Mouse (Mus musculus): ENCODE measurements around the gene Hsdl2. TPM values are rescaled to one million over a fixed set of nuclear protein-coding genes. Genes with fewer than 3 reads are reported as not detected.

Gene Hsdl2
- total and polyA plus RNA-seq, 3 experiments = 1.9 to 25.0 (median 18.5) TPM

DNA sequence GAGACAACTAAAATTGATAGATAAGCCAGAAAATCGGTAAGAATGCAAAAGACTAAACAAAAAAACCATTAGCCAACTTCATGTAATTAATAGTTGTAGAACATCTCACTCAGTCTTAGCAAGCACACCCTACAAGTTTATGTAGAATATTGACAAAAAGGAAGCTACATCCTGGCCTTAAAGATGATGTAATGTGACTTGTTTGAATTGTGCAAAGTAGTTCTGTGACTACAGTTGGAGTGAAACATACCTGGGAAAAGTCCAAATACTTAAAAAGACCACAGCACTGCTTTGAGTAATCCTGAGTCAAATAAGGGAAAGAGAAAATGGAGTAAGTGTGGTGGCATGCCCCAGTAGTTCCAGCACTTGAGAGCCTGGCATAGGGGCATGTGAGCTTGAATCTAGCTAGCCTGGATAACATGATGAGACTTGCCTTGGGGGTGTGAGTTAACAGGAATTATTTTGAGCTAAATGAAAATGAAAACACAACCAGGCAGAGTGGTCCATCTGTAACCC lies 70.9 kb downstream of the Hsdl2 start:
- peaks cover 50% of the 10 kb centered on the region for H3K4me1 ChIP-seq (ENCODE audit: insufficient read depth, low read depth, low read length)
- DNase-seq (ENCODE audit: low spot score) (no peak), ATAC-seq (ENCODE audit: extremely low read depth, insufficient number of reproducible peaks, low FRiP score, poor library complexity, severe bottlenecking) (no peak)
- no peak overlapping the region for H3K4me3 ChIP-seq (ENCODE audit: low read depth, low read length)
- H3K27me3 ChIP-seq (ENCODE audit: insufficient read depth, low read length) = no peaks in the 10 kb centered on the region
- TF ChIP-seq CTCF (IDR thresholded peaks at IDR 0.05; ENCODE audit: low read depth, low read length) = no peak
- TF ChIP-seq GATA2 (IDR thresholded peaks at IDR 0.05; ENCODE audit: borderline replicate concordance, low read depth, low read length) = no peak
- no peak for TF ChIP-seq GATA1 (IDR thresholded peaks at IDR 0.05; ENCODE audit: borderline replicate concordance, low read length)
- TF ChIP-seq TAL1 (conservative IDR thresholded peaks at IDR 0.05; ENCODE audit: low read depth, low read length) = no peak
- no peak for TF ChIP-seq POLR2AphosphoS5 (IDR thresholded peaks at IDR 0.05; ENCODE audit: insufficient replicate concordance, low read depth, low read length)
- H3K9me3 ChIP-seq (replicated peaks) = no peaks in the 10 kb centered on the region
- H3K36me3 ChIP-seq (replicated peaks) = peaks cover 4% of the 10 kb centered on the region

DNA sequence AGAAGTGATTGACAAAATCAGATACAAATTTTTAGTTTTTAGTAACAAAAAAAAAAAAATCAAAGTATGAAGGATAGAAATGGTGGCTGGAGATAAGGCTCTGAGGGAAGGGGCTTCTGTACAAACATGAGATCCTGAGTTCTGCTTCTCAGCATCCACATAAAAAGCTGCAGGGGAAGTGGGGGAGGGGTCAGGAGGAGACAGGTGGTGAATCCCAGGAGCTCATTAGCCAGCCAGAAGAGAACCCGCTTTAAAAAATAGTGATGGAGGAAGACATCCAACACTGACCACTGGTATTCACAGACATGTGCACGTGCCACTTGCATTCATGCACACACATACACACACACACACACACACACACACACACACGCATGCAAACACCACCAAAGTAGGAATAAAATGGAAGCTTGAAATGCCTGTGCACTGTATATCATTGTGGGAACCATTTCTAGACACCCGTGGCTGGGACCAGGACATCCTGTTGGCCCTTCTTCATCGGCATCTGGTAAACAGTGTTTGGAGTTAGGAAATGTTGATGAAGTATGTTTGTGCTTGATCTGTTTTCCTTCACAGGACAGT lies 74.8 kb downstream of the Hsdl2 start:
- peaks cover 16% of the 10 kb centered on the region; the same call in 1 of the 2 replicates for H3K4me1 ChIP-seq (ENCODE audit: insufficient read depth, low read depth, low read length)
- peaks cover 3% of the 10 kb centered on the region for H3K36me3 ChIP-seq (replicated peaks)
- ATAC-seq (ENCODE audit: extremely low read depth, insufficient number of reproducible peaks, low FRiP score, poor library complexity, severe bottlenecking) (no peak), DNase-seq (ENCODE audit: low spot score) (no peak)
- TF ChIP-seq TAL1 (conservative IDR thresholded peaks at IDR 0.05; ENCODE audit: low read depth, low read length) (no peak), GATA2 (IDR thresholded peaks at IDR 0.05; ENCODE audit: borderline replicate concordance, low read depth, low read length) (no peak), CTCF (IDR thresholded peaks at IDR 0.05; ENCODE audit: low read depth, low read length) (no peak), GATA1 (IDR thresholded peaks at IDR 0.05; ENCODE audit: borderline replicate concordance, low read length) (no peak), POLR2AphosphoS5 (IDR thresholded peaks at IDR 0.05; ENCODE audit: insufficient replicate concordance, low read depth, low read length) (no peak)
- H3K27me3 ChIP-seq (ENCODE audit: insufficient read depth, low read length) = no peaks in the 10 kb centered on the region
- no peak overlapping the region for H3K4me3 ChIP-seq (ENCODE audit: low read depth, low read length)
- no peaks in the 10 kb centered on the region for H3K9me3 ChIP-seq (replicated peaks)

DNA sequence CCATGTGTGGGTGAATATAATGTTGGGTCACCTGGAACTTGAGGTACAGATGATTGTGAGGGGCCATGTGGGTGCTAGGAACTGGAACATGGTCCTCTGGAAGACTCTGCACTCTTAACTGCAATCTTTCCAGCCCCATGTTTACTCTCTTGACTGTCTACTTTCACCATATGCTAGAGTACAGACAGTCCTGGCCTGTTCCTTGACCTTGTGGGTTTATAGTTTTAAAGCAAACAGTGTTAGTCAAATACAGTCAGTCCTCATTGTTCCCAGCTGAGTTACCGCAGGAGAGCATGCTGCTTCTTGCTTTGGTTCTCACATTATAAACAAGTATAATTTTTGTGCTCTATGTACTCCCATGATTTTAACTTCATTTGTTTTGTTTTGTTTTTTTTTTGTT lies 80.8 kb downstream of the Hsdl2 start:
- no peak for ATAC-seq (ENCODE audit: extremely low read depth, insufficient number of reproducible peaks, low FRiP score, poor library complexity, severe bottlenecking)
- Histone ChIP-seq H3K4me3 (ENCODE audit: low read depth, low read length) (no peak overlapping the region), H3K4me1 (ENCODE audit: insufficient read depth, low read depth, low read length) (peaks cover 16% of the 10 kb centered on the region), H3K9me3 (replicated peaks) (peaks cover 5% of the 10 kb centered on the region), H3K36me3 (replicated peaks) (peaks cover 28% of the 10 kb centered on the region), H3K27me3 (ENCODE audit: insufficient read depth, low read length) (no peaks in the 10 kb centered on the region)
- TF ChIP-seq GATA1 (IDR thresholded peaks at IDR 0.05; ENCODE audit: borderline replicate concordance, low read length) (no peak), TAL1 (conservative IDR thresholded peaks at IDR 0.05; ENCODE audit: low read depth, low read length) (no peak), CTCF (IDR thresholded peaks at IDR 0.05; ENCODE audit: low read depth, low read length) (no peak), POLR2AphosphoS5 (IDR thresholded peaks at IDR 0.05; ENCODE audit: insufficient replicate concordance, low read depth, low read length) (no peak)
- no peak for DNase-seq (ENCODE audit: low spot score)

DNA sequence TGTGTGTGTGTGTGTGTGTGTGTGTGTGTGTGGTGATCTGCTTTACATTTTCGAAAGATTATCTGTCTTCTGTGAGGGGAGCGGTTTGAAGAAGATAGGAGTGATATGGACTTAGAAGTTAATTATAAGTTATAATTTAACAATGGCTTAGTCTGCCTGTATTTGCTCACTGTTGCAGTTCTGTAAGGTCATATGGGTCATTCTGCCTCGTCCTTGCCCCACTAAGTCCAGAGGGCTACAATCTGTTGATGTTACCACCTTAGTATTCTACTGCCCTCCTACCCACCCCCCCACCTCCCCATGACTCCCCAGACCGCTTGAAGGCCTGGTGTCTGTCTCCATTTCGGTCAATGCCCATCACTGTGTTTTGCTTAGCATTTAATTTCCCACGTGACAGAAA lies 82.1 kb downstream of the Hsdl2 start:
- Histone ChIP-seq H3K9me3 (replicated peaks) (peaks cover 5% of the 10 kb centered on the region), H3K4me1 (ENCODE audit: insufficient read depth, low read depth, low read length) (peaks cover 24% of the 10 kb centered on the region), H3K27me3 (ENCODE audit: insufficient read depth, low read length) (no peaks in the 10 kb centered on the region), H3K4me3 (ENCODE audit: low read depth, low read length) (no peak overlapping the region), H3K36me3 (replicated peaks) (peaks cover 28% of the 10 kb centered on the region)
- ATAC-seq (ENCODE audit: extremely low read depth, insufficient number of reproducible peaks, low FRiP score, poor library complexity, severe bottlenecking) (no peak), DNase-seq (ENCODE audit: low spot score) (no peak)
- TF ChIP-seq GATA1 (IDR thresholded peaks at IDR 0.05; ENCODE audit: borderline replicate concordance, low read length) (no peak), TAL1 (conservative IDR thresholded peaks at IDR 0.05; ENCODE audit: low read depth, low read length) (no peak), POLR2AphosphoS5 (IDR thresholded peaks at IDR 0.05; ENCODE audit: insufficient replicate concordance, low read depth, low read length) (no peak), CTCF (IDR thresholded peaks at IDR 0.05; ENCODE audit: low read depth, low read length) (no peak), GATA2 (IDR thresholded peaks at IDR 0.05; ENCODE audit: borderline replicate concordance, low read depth, low read length) (no peak)

DNA sequence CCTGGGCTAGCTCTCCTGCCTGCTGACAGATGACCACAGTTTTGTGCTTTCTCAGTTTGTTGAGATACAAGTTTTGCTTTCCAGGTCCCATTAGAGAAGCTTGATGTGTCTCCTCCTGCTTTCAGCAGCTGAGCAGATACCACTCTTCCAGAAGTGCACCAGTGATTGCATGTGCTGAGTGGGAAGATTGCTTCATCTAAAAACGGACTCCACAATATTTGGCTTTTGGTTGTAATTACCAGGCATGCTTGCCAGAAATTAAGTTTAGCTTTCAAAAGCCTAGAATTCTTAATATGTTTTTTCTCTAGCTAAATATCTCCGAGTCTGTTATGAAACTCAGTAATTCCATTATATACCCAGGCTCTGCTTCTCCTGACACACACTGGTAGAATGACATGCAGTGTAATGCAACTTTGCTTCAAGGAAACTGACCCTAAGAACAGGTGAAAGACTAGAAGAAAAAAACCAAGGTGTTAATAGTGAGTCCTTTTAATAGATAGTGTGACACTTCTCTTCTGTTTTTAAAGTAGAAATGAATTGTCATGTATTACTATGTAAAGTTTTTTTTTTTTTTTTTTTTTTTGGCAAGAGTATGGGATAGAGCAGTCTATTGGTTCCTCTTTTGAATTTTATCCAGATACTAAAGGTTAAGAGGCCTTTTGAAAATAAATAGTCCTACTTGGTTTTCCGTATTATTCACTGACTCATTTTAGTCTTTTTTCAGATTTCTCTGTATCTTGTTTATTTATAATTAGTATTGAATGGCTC lies 85.4 kb downstream of the Hsdl2 start:
- no peak for TF ChIP-seq CTCF (IDR thresholded peaks at IDR 0.05; ENCODE audit: low read depth, low read length)
- no peak for TF ChIP-seq GATA1 (IDR thresholded peaks at IDR 0.05; ENCODE audit: borderline replicate concordance, low read length)
- TF ChIP-seq TAL1 (conservative IDR thresholded peaks at IDR 0.05; ENCODE audit: low read depth, low read length) = no peak
- TF ChIP-seq GATA2 (IDR thresholded peaks at IDR 0.05; ENCODE audit: borderline replicate concordance, low read depth, low read length) = no peak
- no peak for TF ChIP-seq POLR2AphosphoS5 (IDR thresholded peaks at IDR 0.05; ENCODE audit: insufficient replicate concordance, low read depth, low read length)
- Histone ChIP-seq H3K36me3 (replicated peaks) (peaks cover 21% of the 10 kb centered on the region), H3K9me3 (replicated peaks) (peaks cover 5% of the 10 kb centered on the region), H3K4me3 (ENCODE audit: low read depth, low read length) (no peak overlapping the region), H3K27me3 (ENCODE audit: insufficient read depth, low read length) (no peaks in the 10 kb centered on the region), H3K4me1 (ENCODE audit: insufficient read depth, low read depth, low read length) (peaks cover 38% of the 10 kb centered on the region)
- no peak for DNase-seq (ENCODE audit: low spot score)
- no peak for ATAC-seq (ENCODE audit: extremely low read depth, insufficient number of reproducible peaks, low FRiP score, poor library complexity, severe bottlenecking)

DNA sequence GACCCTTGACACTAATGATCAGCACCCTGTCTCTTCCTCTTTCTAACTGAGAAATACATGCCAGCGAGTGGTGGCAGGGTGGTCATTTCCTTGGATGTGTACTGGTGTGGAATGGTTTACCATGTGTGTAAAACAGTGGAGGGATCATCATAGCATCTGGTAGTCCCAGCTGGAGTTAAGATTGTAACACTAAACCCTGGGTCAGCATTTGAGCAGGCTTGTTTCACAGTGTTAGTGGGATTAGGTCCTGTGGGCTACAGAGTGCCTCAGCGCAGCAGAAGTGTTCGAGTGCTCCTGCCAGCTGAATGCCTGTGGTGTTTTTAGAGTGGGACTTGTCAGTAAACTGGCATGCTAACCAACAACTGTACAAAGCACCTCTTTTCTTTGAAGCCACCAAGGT lies 86.7 kb downstream of the Hsdl2 start:
- ATAC-seq (ENCODE audit: extremely low read depth, insufficient number of reproducible peaks, low FRiP score, poor library complexity, severe bottlenecking) (no peak), DNase-seq (ENCODE audit: low spot score) (no peak)
- Histone ChIP-seq H3K36me3 (replicated peaks) (peaks cover 11% of the 10 kb centered on the region), H3K4me3 (ENCODE audit: low read depth, low read length) (no peak overlapping the region), H3K27me3 (ENCODE audit: insufficient read depth, low read length) (no peaks in the 10 kb centered on the region), H3K4me1 (ENCODE audit: insufficient read depth, low read depth, low read length) (peaks cover 37% of the 10 kb centered on the region), H3K9me3 (replicated peaks) (peaks cover 5% of the 10 kb centered on the region)
- no peak for TF ChIP-seq GATA1 (IDR thresholded peaks at IDR 0.05; ENCODE audit: borderline replicate concordance, low read length)
- no peak for TF ChIP-seq GATA2 (IDR thresholded peaks at IDR 0.05; ENCODE audit: borderline replicate concordance, low read depth, low read length)
- no peak for TF ChIP-seq TAL1 (conservative IDR thresholded peaks at IDR 0.05; ENCODE audit: low read depth, low read length)
- TF ChIP-seq CTCF (IDR thresholded peaks at IDR 0.05; ENCODE audit: low read depth, low read length) = no peak
- TF ChIP-seq POLR2AphosphoS5 (IDR thresholded peaks at IDR 0.05; ENCODE audit: insufficient replicate concordance, low read depth, low read length) = no peak

Other genes with a start within 250 kb of the Hsdl2 start
- 37.8 and 51.5 TPM in 2 replicates for gene Susd1, start 142.9 kb upstream of the Hsdl2 start, total RNA-seq (2014; fragmentation: Nextera tagmentation)
- gene Susd1, start 142.9 kb upstream of the Hsdl2 start, total RNA-seq (2017) = 35.5 and 39.1 TPM in 2 replicates
- gene Susd1, start 142.9 kb upstream of the Hsdl2 start, polyA plus RNA-seq (2012) = 2.4 TPM in 2 replicates
- gene Ptbp3, start 32.2 kb upstream of the Hsdl2 start, total RNA-seq (2014; fragmentation: Nextera tagmentation) = 569 and 608 TPM in 2 replicates
- 323 and 358 TPM in 2 replicates for gene Ptbp3, start 32.2 kb upstream of the Hsdl2 start, total RNA-seq (2017)
- 135 and 136 TPM in 2 replicates for gene Ptbp3, start 32.2 kb upstream of the Hsdl2 start, polyA plus RNA-seq (2012)
- 30.8 and 33.8 TPM in 2 replicates for gene E130308A19Rik, start 44.6 kb downstream of the Hsdl2 start, total RNA-seq (2014; fragmentation: Nextera tagmentation)
- 7.0 and 8.1 TPM in 2 replicates for gene E130308A19Rik, start 44.6 kb downstream of the Hsdl2 start, total RNA-seq (2017)
- 6.1 and 7.5 TPM in 2 replicates for gene E130308A19Rik, start 44.6 kb downstream of the Hsdl2 start, polyA plus RNA-seq (2012)
- gene Inip, start 220.0 kb downstream of the Hsdl2 start, total RNA-seq (2014; fragmentation: Nextera tagmentation) = 67.9 and 84.5 TPM in 2 replicates
- gene Inip, start 220.0 kb downstream of the Hsdl2 start, total RNA-seq (2017) = 92.4 and 95.8 TPM in 2 replicates
- gene Inip, start 220.0 kb downstream of the Hsdl2 start, polyA plus RNA-seq (2012) = 28.7 and 41.7 TPM in 2 replicates
- 8.2 and 9.8 TPM in 2 replicates for gene Snx30, start 224.3 kb downstream of the Hsdl2 start, total RNA-seq (2014; fragmentation: Nextera tagmentation)
- 33.2 and 36.4 TPM in 2 replicates for gene Snx30, start 224.3 kb downstream of the Hsdl2 start, total RNA-seq (2017)
- gene Snx30, start 224.3 kb downstream of the Hsdl2 start, polyA plus RNA-seq (2012) = 4.7 and 5.4 TPM in 2 replicates